Mouse (Mus musculus): ENCODE measurements at regions not wholly inside any gene's neighbourhood (a gene's known extent, or its start where the extent isn't known, plus 50 kb on each side); places are given as distances from the start of the nearest gene placed in this dataset.

DNA sequence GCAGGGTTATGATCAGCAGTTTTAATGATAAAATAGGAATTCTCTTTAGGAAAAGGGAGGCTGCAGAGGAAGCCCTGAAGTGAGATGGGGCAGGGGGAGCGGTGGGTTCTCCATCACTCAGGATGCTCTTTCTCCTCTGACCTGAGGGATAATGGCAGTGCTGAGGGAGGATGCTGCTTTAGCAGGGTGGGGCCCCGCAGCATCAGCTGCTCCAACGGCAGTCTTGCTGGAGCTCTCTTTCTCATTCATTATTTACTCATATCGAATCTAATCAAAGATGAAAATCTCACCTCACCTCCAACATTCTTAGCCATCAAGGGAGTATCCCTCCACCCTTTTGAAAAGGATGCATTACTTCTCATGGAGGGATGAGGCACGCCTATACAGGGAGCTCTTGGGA is 141.7 kb downstream of the Gm11011 start:
- Histone ChIP-seq H3K4me3 (no peak overlapping the region), H3K9me3 (peaks cover 5% of the 10 kb centered on the region; the same call in 1 of the 2 replicates), H3K27ac (no peak overlapping the region), H3K4me1 (peaks cover 3% of the 10 kb centered on the region; the same call in 1 of the 2 replicates), H3K9ac (no peak overlapping the region), H3K4me2 (no peak overlapping the region), H3K27me3 (no peaks in the 10 kb centered on the region), H3K36me3 (no peaks in the 10 kb centered on the region)
- ATAC-seq (ENCODE audit: insufficient number of reproducible peaks, insufficient read depth, low FRiP score, low TSS enrichment, low read depth), result no peak
- WGBS, result 87% methylated on average over 5 of the region's 5 CpGs

GRCm38 (mm10) chr2:169445371-169445770 is 142.2 kb downstream of the Gm11011 start:
- WGBS, result 81% methylated on average over 12 of the region's 12 CpGs
- Histone ChIP-seq H3K4me1 (peaks cover 3% of the 10 kb centered on the region; the same call in 1 of the 2 replicates), H3K27ac (no peak overlapping the region), H3K36me3 (no peaks in the 10 kb centered on the region), H3K9ac (no peak overlapping the region), H3K27me3 (no peaks in the 10 kb centered on the region), H3K9me3 (peaks cover 5% of the 10 kb centered on the region; the same call in 1 of the 2 replicates), H3K4me3 (no peak overlapping the region), H3K4me2 (no peak overlapping the region)
- no peak for ATAC-seq (ENCODE audit: insufficient number of reproducible peaks, insufficient read depth, low FRiP score, low TSS enrichment, low read depth)

GRCm38 (mm10) chr2:169443271-169443670 is 144.3 kb downstream of the Gm11011 start:
- no peaks in the 10 kb centered on the region for H3K27me3 ChIP-seq
- H3K27ac ChIP-seq, result no peak overlapping the region
- H3K4me1 ChIP-seq, result peaks cover 3% of the 10 kb centered on the region; the same call in 1 of the 2 replicates
- H3K4me2 ChIP-seq, result no peak overlapping the region
- no peaks in the 10 kb centered on the region for H3K36me3 ChIP-seq
- no peak overlapping the region for H3K4me3 ChIP-seq
- WGBS, result 66% methylated on average over 8 of the region's 8 CpGs
- peaks cover 5% of the 10 kb centered on the region; the same call in 1 of the 2 replicates for H3K9me3 ChIP-seq
- H3K9ac ChIP-seq, result no peak overlapping the region
- ATAC-seq (ENCODE audit: insufficient number of reproducible peaks, insufficient read depth, low FRiP score, low TSS enrichment, low read depth), result no peak

DNA sequence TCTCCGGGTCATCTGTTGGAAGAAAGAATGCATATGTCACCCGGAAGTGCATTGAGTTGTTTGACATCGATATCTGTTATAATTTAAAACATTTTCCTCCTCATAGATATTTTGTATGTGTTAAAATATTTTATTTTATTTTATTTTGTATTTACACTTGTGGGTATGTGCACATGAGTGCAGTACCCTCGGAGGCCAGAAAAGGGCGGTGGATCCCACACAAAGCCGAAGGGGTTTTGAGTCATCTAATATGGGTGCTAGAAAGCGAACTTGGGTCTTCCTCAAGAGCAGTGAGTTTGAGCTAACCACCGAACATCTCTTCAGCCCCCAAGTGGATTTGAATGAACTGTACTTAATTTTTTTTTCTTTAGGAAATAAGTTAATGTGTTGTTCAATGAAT is 156.0 kb downstream of the Gm11011 start:
- no peak overlapping the region for H3K4me3 ChIP-seq
- WGBS, result 94% methylated on average over 8 of the region's 8 CpGs

GRCm38 (mm10) chr2:169429411-169429810 is 158.1 kb downstream of the Gm11011 start:
- no peak overlapping the region for H3K27ac ChIP-seq
- peaks cover 21% of the 10 kb centered on the region for H3K4me1 ChIP-seq
- H3K4me2 ChIP-seq, result no peak overlapping the region
- no peaks in the 10 kb centered on the region for H3K27me3 ChIP-seq
- no peak for ATAC-seq (ENCODE audit: insufficient number of reproducible peaks, insufficient read depth, low FRiP score, low TSS enrichment, low read depth)
- no peaks in the 10 kb centered on the region for H3K9me3 ChIP-seq
- no peaks in the 10 kb centered on the region for H3K36me3 ChIP-seq
- no peak overlapping the region for H3K4me3 ChIP-seq
- 91% methylated on average over 7 of the region's 7 CpGs for WGBS
- no peak overlapping the region for H3K9ac ChIP-seq

More for the DNA sequence above, 156.0 kb downstream of the Gm11011 start:
- H3K9me3 ChIP-seq, result 0 out of 2 replicates have a peak, but pooled peaks cover 5% of the 10 kb centered on the region
- ATAC-seq (ENCODE audit: insufficient number of reproducible peaks, insufficient read depth, low FRiP score, low TSS enrichment, low read depth), result no peak
- H3K27me3 ChIP-seq, result no peaks in the 10 kb centered on the region
- H3K4me2 ChIP-seq, result no peak overlapping the region
- H3K36me3 ChIP-seq, result no peaks in the 10 kb centered on the region
- no peak overlapping the region for H3K27ac ChIP-seq
- H3K9ac ChIP-seq, result no peak overlapping the region
- peaks cover 10% of the 10 kb centered on the region for H3K4me1 ChIP-seq

GRCm38 (mm10) chr2:169424166-169424920 is 163.2 kb downstream of the Gm11011 start:
- 61% methylated on average over 12 of the region's 12 CpGs for WGBS
- no peak overlapping the region for H3K4me3 ChIP-seq

DNA sequence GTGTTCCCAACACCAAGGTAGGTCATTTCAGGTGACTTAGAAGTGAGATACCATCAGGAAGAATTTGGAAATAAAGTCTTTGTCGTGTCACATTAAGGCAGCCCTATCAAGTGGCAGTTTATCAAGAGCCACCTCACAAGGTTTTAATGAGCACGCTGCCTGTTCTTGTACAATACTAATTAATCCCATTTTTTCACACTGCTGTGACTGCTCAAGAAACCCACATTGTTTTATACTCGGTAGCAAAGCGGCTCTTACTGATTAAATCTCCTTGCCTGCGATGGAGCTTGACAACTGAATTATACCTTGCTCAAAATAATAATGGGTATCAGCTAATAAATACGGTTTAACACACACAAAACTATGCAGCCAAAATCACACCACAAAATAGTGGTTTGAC is 175.2 kb downstream of the Gm11011 start:
- no peaks in the 10 kb centered on the region for H3K9me3 ChIP-seq
- H3K27me3 ChIP-seq, result no peaks in the 10 kb centered on the region
- WGBS, result 61% methylated on average over 6 of the region's 6 CpGs
- H3K4me2 ChIP-seq, result no peak overlapping the region
- no peaks in the 10 kb centered on the region for H3K4me1 ChIP-seq
- H3K9ac ChIP-seq, result no peak overlapping the region
- no peak overlapping the region for H3K27ac ChIP-seq
- ATAC-seq (ENCODE audit: insufficient number of reproducible peaks, insufficient read depth, low FRiP score, low TSS enrichment, low read depth), result no peak
- no peaks in the 10 kb centered on the region for H3K36me3 ChIP-seq
- H3K4me3 ChIP-seq, result no peak overlapping the region

More at GRCm38 (mm10) chr2:169424166-169424920, 163.2 kb downstream of the Gm11011 start:
- H3K4me2 ChIP-seq, result no peak overlapping the region
- H3K9me3 ChIP-seq, result no peaks in the 10 kb centered on the region
- H3K27ac ChIP-seq, result peak overlapping the region; percentile 40
- H3K9ac ChIP-seq, result no peak overlapping the region
- ATAC-seq (ENCODE audit: insufficient number of reproducible peaks, insufficient read depth, low FRiP score, low TSS enrichment, low read depth), result no peak
- peaks cover 21% of the 10 kb centered on the region for H3K4me1 ChIP-seq
- H3K27me3 ChIP-seq, result no peaks in the 10 kb centered on the region
- H3K36me3 ChIP-seq, result no peaks in the 10 kb centered on the region

DNA sequence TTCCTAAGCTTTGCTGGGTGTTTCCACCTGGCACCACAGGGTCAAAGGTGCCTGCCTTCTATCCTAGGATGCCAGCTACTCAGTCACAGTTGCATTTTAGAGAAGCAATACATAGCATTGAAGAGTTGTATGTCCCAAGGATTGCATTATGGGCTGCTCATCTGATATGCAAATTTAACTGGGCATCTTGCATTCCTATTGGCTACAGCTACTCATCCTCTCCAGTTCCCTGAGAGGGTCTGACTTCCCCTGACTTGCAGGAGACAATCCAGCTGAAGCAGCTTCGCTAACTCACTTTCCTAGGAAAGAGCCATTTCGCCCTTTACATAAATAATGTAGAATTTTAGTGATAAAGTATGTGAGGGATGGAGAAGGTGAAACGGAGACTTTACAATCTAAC is 177.5 kb downstream of the Gm11011 start:
- peaks cover 6% of the 10 kb centered on the region for H3K4me1 ChIP-seq
- no peaks in the 10 kb centered on the region for H3K36me3 ChIP-seq
- no peak overlapping the region for H3K4me3 ChIP-seq
- H3K4me2 ChIP-seq, result no peak overlapping the region
- 61% methylated on average over 3 of the region's 3 CpGs for WGBS
- H3K9ac ChIP-seq, result no peak overlapping the region
- H3K27ac ChIP-seq, result no peak overlapping the region
- no peak for ATAC-seq (ENCODE audit: insufficient number of reproducible peaks, insufficient read depth, low FRiP score, low TSS enrichment, low read depth)
- H3K27me3 ChIP-seq, result no peaks in the 10 kb centered on the region
- H3K9me3 ChIP-seq, result no peaks in the 10 kb centered on the region

- Histone ChIP-seq H3K9me3 (no peaks in the 10 kb centered on the region), H3K4me2 (no peak overlapping the region), H3K4me3 (no peak overlapping the region), H3K4me1 (peaks cover 8% of the 10 kb centered on the region), H3K27ac (no peak overlapping the region), H3K27me3 (no peaks in the 10 kb centered on the region), H3K36me3 (no peaks in the 10 kb centered on the region), H3K9ac (no peak overlapping the region)
- WGBS, result 25% methylated on average over 6 of the region's 6 CpGs
- ATAC-seq (ENCODE audit: insufficient number of reproducible peaks, insufficient read depth, low FRiP score, low TSS enrichment, low read depth), result no peak
These were observed 182.4 kb downstream of the Gm11011 start for GRCm38 (mm10) chr2:169404908-169405690.

GRCm38 (mm10) chr2:169397758-169398157 is 189.8 kb downstream of the Gm11011 start:
- no peaks in the 10 kb centered on the region for H3K9me3 ChIP-seq
- no peaks in the 10 kb centered on the region for H3K4me1 ChIP-seq
- no peak overlapping the region for H3K27ac ChIP-seq
- ATAC-seq (ENCODE audit: insufficient number of reproducible peaks, insufficient read depth, low FRiP score, low TSS enrichment, low read depth), result no peak
- no peak overlapping the region for H3K9ac ChIP-seq
- no peaks in the 10 kb centered on the region for H3K36me3 ChIP-seq
- no peak overlapping the region for H3K4me3 ChIP-seq
- no peaks in the 10 kb centered on the region for H3K27me3 ChIP-seq
- 77% methylated on average over 6 of the region's 6 CpGs for WGBS
- no peak overlapping the region for H3K4me2 ChIP-seq

DNA sequence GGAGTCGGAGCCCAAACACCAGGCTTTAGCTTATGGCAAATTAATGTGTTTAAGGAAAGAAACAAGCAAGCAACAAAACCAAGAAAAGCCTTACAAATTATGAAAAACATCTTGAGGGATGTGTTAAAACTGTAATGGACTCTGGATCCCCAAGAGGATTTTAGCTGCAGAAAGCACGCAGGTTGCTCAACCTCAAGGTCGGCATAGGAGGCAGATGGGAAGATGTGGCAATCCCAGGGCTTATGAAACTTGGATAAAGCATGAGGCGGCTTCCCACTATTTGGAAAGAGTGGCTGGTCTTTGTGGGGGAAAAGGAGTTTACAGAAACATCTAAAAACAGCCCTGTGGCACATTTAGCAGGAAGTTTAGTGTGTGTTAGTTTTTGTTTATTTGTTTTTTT is 190.5 kb downstream of the Gm11011 start:
- 74% methylated on average over 4 of the region's 4 CpGs for WGBS
- H3K9ac ChIP-seq, result no peak overlapping the region
- no peaks in the 10 kb centered on the region for H3K4me1 ChIP-seq
- no peaks in the 10 kb centered on the region for H3K9me3 ChIP-seq
- H3K27ac ChIP-seq, result no peak overlapping the region
- H3K4me3 ChIP-seq, result no peak overlapping the region
- ATAC-seq (ENCODE audit: insufficient number of reproducible peaks, insufficient read depth, low FRiP score, low TSS enrichment, low read depth), result no peak
- no peaks in the 10 kb centered on the region for H3K36me3 ChIP-seq
- no peak overlapping the region for H3K4me2 ChIP-seq
- H3K27me3 ChIP-seq, result no peaks in the 10 kb centered on the region

- Histone ChIP-seq H3K4me1 (no peaks in the 10 kb centered on the region), H3K9ac (no peak overlapping the region), H3K27me3 (no peaks in the 10 kb centered on the region), H3K4me2 (no peak overlapping the region), H3K36me3 (no peaks in the 10 kb centered on the region), H3K27ac (no peak overlapping the region), H3K9me3 (no peaks in the 10 kb centered on the region), H3K4me3 (no peak overlapping the region)
- no peak for ATAC-seq (ENCODE audit: insufficient number of reproducible peaks, insufficient read depth, low FRiP score, low TSS enrichment, low read depth)
- 85% methylated on average over 4 of the region's 4 CpGs for WGBS
These were observed 191.3 kb downstream of the Gm11011 start for GRCm38 (mm10) chr2:169396294-169396693.

Measured in embryonic facial prominence, embryonic 13.5 days (tissue).